Mouse (Mus musculus) olfactory bulb, adult 2 months (tissue): Measurements from ENCODE around the gene Jmjd1c. TPM values are rescaled to one million over a fixed set of nuclear protein-coding genes. Genes with fewer than 3 reads are reported as not detected.

Experiments
- H3K27ac ChIP-seq: fragments of 200-500 bp; 2 replicates; pipeline ENCODE4 v1.5.1; 2012; ENCODE audit warnings: low read depth, low read length; ENCODE audit not compliant: insufficient read depth
- H3K4me1 ChIP-seq: fragments of 200-500 bp; 2 replicates; pipeline ENCODE4 v1.6.1; 2012; ENCODE audit warnings: low read length; ENCODE audit not compliant: control insufficient read depth, insufficient read depth
- H3K4me3 ChIP-seq: fragments of 200-500 bp; 2 replicates; pipeline ENCODE4 v1.5.1; 2012; ENCODE audit warnings: mild to moderate bottlenecking, low read depth, low read length, moderate library complexity; ENCODE audit not compliant: insufficient read depth
- CTCF ChIP-seq: fragments of 200-500 bp; IDR thresholded peaks from 2 replicates; pipeline ENCODE4 v1.5.1; 2012; ENCODE audit warnings: low read depth, mild to moderate bottlenecking, low read length, moderate library complexity; ENCODE audit not compliant: insufficient read depth
- POLR2A ChIP-seq: fragments of 200-500 bp; IDR thresholded peaks from 2 replicates; pipeline ENCODE4 v1.6.1; 2012; ENCODE audit warnings: mild to moderate bottlenecking, low read depth, low read length, moderate library complexity; ENCODE audit not compliant: insufficient read depth
- WGBS: fragments of 180-500 bp; shearing (Covaris S2); methylation state at CpG from one replicate; pipeline ENCODE4 v1.1.7; 2018; 5-methylcytosine and 5-hydroxymethylcytosine counted together
- polyA plus RNA-seq: library from polyadenylated mRNA; stranded (reverse); fragments of >200 nt; gene quantifications from 2 replicates; pipeline ENCODE4 v1.2.4, GENCODE M21; 2012; ENCODE audit warnings: low replicate concordance; ENCODE audit not compliant: missing spikeins, insufficient read depth, insufficient read length

Gene Jmjd1c
- polyA plus RNA-seq, 1 experiment: 77.0 TPM

DNA sequence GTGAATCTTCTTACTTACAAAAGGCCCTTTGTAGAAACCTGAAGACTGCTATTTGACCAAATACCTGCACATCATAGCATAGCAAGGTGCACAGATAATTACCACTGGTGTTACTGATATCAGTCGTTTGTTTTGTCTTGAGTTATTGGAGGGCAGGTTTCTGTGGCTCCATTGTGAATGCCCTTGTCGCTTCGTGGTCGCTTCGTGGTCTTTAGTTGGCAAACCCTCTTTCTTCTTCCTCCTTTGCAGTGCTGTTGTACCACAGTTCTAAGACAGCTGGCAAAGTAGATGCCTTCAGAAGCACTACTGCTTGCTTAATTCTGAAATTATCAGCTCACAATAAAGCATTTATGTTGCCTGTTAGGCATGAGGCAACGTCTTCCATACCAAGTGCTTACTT, 106.5 kb downstream of the Jmjd1c start:
- H3K27ac ChIP-seq: no peak overlapping the region
- H3K4me3 ChIP-seq: no peak overlapping the region
- no peak for TF ChIP-seq CTCF
- no peak for TF ChIP-seq POLR2A
- H3K4me1 ChIP-seq: peaks cover 5% of the 10 kb centered on the region
- WGBS: 69% methylated on average over 6 of the region's 6 CpGs

DNA sequence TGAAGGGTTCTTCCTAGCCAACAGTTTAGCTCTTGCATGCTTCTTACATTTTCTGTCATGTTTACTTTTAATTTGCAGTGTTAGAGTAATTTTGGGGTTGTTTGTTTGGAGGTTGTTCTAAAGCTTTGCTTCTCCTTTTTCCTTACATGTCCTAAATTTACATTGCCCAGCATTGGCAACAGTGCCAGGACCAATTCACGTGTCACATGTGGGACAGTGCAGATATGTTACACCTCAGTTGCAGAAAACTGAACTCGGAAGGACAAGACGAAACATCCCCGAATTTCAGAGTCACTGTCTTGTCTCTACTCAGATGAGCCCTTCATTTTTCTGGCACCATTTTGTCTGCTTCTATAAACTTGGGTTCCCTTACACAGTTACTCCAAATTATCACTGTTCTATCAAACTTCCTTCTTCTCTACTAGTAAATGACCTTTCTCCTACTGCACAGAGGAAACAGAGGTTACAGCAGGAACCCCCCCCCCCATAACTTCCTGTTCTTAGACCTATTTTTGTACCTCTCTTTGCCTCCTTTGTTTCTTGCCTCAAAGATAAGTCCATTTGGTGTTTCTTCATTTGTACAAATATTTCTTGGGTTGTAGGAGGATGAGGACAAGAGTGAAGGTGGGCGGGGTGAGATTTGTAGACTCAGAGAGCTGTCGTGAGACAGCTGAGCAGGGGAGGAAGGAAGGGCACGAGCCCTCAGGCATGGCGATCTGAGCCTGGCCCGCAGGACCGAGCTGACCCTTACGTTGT, 108.9 kb downstream of the Jmjd1c start:
- Histone ChIP-seq H3K4me3 (no peak overlapping the region), H3K4me1 (peaks cover 5% of the 10 kb centered on the region), H3K27ac (no peak overlapping the region)
- TF ChIP-seq POLR2A (no peak), CTCF (no peak)
- 90% methylated on average over 11 of the region's 11 CpGs for WGBS

DNA sequence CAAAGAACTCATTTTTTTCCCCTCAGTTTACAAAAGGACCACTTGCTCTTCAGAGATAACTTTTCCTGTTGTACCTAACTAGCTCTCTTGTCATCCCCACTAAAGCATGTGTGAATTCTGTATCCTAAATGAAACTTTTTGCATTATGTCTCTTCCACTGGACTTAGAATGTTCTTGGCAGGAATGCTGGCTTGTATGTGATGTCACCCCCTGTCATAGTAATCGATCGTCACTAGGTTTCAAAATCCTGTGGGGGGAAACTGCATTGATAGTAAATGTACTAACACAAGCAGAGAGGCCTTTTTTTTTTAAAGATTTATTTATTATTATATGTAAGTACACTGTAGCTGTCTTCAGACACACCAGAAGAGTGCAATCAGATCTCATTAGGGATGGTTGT, 112.0 kb downstream of the Jmjd1c start:
- Histone ChIP-seq H3K4me3 (no peak overlapping the region), H3K4me1 (peaks cover 2% of the 10 kb centered on the region; the same call in 1 of the 2 replicates), H3K27ac (no peak overlapping the region)
- no peak for TF ChIP-seq CTCF
- 73% methylated on average over 2 of the region's 2 CpGs for WGBS

- Histone ChIP-seq H3K4me1 (peaks cover 4% of the 10 kb centered on the region), H3K4me3 (no peak overlapping the region), H3K27ac (no peak overlapping the region)
- 57% methylated on average over 4 of the region's 4 CpGs for WGBS
- no peak for TF ChIP-seq CTCF
- TF ChIP-seq POLR2A: no peak
Observed at GRCm38 (mm10) chr10:67209916-67210675, 114.2 kb downstream of the Jmjd1c start.

DNA sequence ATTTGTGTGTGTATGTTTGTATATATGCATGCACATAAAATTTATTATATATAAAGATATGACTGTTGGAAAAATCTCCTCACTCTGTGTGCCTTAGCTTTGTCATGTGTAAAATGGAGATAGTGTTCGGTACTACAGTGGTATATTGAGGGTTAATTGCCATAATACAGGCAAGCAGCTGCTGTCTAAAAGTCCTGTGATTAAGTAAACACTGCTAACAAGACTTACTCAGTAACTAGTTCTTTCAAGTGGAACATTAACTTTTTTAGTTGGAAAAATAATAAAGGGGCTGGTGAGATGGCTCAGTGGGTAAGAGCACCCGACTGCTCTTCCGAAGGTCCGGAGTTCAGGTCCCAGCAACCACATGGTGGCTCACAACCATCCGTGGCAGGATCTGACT, 116.1 kb downstream of the Jmjd1c start:
- TF ChIP-seq POLR2A (no peak), CTCF (no peak)
- 93% methylated on average over 5 of the region's 5 CpGs for WGBS
- H3K27ac ChIP-seq: no peak overlapping the region
- no peak overlapping the region for H3K4me3 ChIP-seq
- H3K4me1 ChIP-seq: peaks cover 2% of the 10 kb centered on the region; the same call in 1 of the 2 replicates

GRCm38 (mm10) chr10:67213720-67214119, 117.8 kb downstream of the Jmjd1c start:
- Histone ChIP-seq H3K4me1 (peaks cover 2% of the 10 kb centered on the region; the same call in 1 of the 2 replicates), H3K27ac (no peak overlapping the region), H3K4me3 (no peak overlapping the region)
- no peak for TF ChIP-seq CTCF
- no peak for TF ChIP-seq POLR2A
- WGBS: 44% methylated on average over 1 of the region's 1 CpGs

DNA sequence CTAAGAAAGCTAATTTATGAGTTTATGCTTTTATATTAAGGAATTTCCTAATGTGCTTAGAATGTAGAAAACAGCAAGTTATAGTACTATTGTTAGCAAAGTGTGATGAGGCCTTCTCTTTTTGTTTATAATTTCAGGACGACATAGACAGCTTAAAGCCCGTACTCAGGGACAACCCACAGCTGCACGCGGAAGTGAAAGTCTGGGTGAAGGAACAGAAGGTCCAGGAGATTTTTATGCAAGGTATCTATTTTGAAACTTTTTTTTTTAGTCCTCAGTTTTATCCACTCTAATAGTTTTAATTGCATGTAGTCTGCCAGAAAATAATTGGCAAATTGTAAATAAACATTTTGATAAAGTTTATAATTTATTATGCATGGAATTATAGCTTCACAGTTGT, 119.2 kb downstream of the Jmjd1c start:
- TF ChIP-seq POLR2A (no peak), CTCF (no peak)
- WGBS: 29% methylated on average over 4 of the region's 4 CpGs
- peaks cover 3% of the 10 kb centered on the region; the same call in 1 of the 2 replicates for H3K4me1 ChIP-seq
- H3K4me3 ChIP-seq: no peak overlapping the region
- no peak overlapping the region for H3K27ac ChIP-seq

DNA sequence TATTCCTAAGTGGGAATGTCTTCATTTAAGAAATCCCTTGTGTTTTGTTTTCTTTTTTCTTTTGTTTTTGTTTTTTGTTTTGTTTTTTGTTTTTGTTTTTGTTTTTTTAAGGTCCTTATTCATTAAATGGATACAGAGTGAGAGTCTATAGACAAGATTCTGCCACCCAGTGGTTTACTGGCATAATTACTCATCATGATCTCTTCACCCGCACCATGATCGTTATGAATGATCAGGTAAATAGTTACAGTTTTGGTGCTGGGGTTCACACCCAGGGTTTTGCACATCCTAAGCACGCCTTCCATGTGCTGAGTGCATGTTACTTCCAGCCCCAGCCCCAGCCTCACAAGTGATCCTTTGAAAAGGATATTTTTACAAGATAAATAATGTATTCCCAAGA, 120.9 kb downstream of the Jmjd1c start:
- no peak for TF ChIP-seq POLR2A
- Histone ChIP-seq H3K4me1 (peaks cover 4% of the 10 kb centered on the region; the same call in 1 of the 2 replicates), H3K27ac (no peak overlapping the region), H3K4me3 (no peak overlapping the region)
- 66% methylated on average over 3 of the region's 3 CpGs for WGBS

DNA sequence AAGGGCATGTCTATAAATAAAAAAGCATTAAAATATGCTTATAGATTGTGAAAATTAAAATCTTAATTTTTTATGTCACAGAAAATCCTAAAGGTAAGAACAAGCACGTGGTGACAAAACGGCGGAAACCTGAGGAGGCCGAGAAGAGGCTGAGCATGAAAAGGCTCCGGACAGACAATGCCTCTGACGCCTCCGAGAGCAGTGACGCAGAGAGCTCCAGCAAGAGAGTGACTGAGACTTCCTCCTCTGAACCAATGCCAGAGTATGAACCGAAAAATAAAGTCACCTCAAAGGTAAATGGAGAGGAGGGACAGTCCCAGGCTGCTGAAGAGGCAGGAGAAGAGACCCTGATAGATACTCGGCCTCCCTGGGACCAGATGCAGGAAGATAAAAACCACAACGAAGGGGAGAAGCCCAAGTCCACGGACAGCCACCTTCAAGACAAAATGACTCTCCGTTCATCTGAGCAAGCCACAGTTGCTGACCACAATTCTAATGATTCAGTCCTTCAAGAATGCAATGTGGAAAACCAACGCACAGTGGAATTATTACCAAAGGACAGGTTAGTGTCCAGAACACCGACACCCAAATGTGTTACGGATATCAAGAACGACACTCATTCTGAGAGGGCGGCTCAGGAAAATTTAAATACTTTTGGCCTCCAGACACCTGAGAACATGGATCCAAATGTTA, 123.1 kb downstream of the Jmjd1c start:
- Histone ChIP-seq H3K27ac (no peak overlapping the region), H3K4me1 (peaks cover 4% of the 10 kb centered on the region; the same call in 1 of the 2 replicates), H3K4me3 (no peak overlapping the region)
- TF ChIP-seq CTCF: no peak
- TF ChIP-seq POLR2A: no peak
- WGBS: 93% methylated on average over 18 of the region's 18 CpGs

DNA sequence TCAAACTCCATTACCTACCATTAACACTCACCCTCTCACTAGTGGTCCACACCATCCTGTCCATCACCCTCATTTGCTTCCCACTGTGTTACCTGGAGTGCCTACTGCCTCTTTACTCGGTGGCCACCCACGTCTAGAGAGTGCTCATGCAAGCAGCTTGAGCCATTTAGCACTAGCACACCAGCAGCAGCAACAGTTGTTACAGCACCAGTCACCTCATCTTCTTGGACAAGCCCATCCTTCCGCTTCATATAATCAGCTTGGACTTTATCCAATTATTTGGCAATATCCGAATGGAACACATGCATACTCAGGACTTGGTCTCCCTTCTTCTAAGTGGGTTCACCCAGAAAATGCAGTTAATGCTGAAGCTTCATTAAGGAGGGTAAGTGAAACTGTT, 124.3 kb downstream of the Jmjd1c start:
- TF ChIP-seq POLR2A: no peak
- no peak for TF ChIP-seq CTCF
- Histone ChIP-seq H3K4me1 (peaks cover 2% of the 10 kb centered on the region; the same call in 1 of the 2 replicates), H3K27ac (no peak overlapping the region), H3K4me3 (no peak overlapping the region)
- 75% methylated on average over 4 of the region's 4 CpGs for WGBS
